Mouse (Mus musculus) midbrain, embryonic 15.5 days (tissue): ENCODE measurements at regions not wholly inside any gene's neighbourhood (a gene's known extent, or its start where the extent isn't known, plus 50 kb on each side); places are given as distances from the start of the nearest gene placed in this dataset.

ENCODE experiments used
- ATAC-seq: fragments of 200-750 bp; cut with Nextera tagmentation; replicated peaks from 2 replicates; pipeline ENCODE4 v1.8.0; 2017; ENCODE audit warnings: moderate TSS enrichment
- H3K27ac ChIP-seq: fragments of 300-500 bp; sonication (generic); 2 replicates; pipeline ENCODE4 v1.5.1; 2015; ENCODE audit warnings: mild to moderate bottlenecking, inconsistent platforms
- H3K27me3 ChIP-seq: fragments of 300-500 bp; sonication (generic); replicated peaks from 2 replicates; pipeline ENCODE4 v1.6.1; 2015; ENCODE audit warnings: inconsistent platforms
- H3K36me3 ChIP-seq: fragments of 300-500 bp; sonication (generic); replicated peaks from 2 replicates; pipeline ENCODE4 v1.6.1; 2015; ENCODE audit warnings: inconsistent platforms
- H3K4me1 ChIP-seq: fragments of 300-500 bp; sonication (generic); 2 replicates; pipeline ENCODE4 v1.6.1; 2015; ENCODE audit warnings: inconsistent platforms
- H3K4me2 ChIP-seq: fragments of 300-500 bp; sonication (generic); 2 replicates; pipeline ENCODE4 v1.6.1; 2015; ENCODE audit warnings: inconsistent platforms, mild to moderate bottlenecking, moderate library complexity
- H3K4me3 ChIP-seq: fragments of 300-500 bp; sonication (generic); 2 replicates; pipeline ENCODE4 v1.5.1; 2015; ENCODE audit warnings: mild to moderate bottlenecking, inconsistent platforms
- H3K9ac ChIP-seq: fragments of 300-500 bp; sonication (generic); 2 replicates; pipeline ENCODE4 v1.6.1; 2015; ENCODE audit warnings: mild to moderate bottlenecking, inconsistent platforms
- H3K9me3 ChIP-seq: fragments of 300-500 bp; sonication (generic); 2 replicates; pipeline ENCODE4 v1.6.1; 2016; ENCODE audit warnings: inconsistent platforms
- WGBS: fragments of 180-500 bp; shearing (Covaris S2); methylation state at CpG from one replicate; pipeline ENCODE4 v1.1.7; 2015; ENCODE audit warnings: mixed read lengths; 5-methylcytosine and 5-hydroxymethylcytosine counted together

DNA sequence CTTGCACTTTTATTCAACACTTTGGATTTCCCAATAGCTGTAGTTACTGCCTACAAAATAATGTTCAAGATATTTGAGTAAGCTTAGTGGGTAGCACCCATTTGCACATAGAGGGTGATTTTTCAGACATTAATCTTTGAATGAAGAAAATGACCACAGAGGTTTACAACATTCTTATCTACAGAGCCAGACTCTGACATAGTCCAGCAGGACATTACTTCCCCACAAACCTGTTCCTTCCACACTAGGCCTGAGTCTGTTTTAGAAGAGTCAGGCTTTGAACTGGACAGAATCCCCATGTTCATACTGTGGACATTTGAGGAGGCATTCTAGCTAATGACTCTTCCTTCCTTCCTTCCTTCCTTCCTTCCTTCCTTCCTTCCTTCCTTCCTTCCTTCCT, 233.6 kb upstream of the P2ry1 start:
- ATAC-seq = no peak
- no peak overlapping the region for H3K9ac ChIP-seq
- H3K27ac ChIP-seq = no peak overlapping the region
- H3K4me3 ChIP-seq = no peak overlapping the region
- no peaks in the 10 kb centered on the region for H3K27me3 ChIP-seq
- no peaks in the 10 kb centered on the region for H3K36me3 ChIP-seq
- H3K4me1 ChIP-seq = no peaks in the 10 kb centered on the region
- H3K9me3 ChIP-seq = no peaks in the 10 kb centered on the region
- H3K4me2 ChIP-seq = no peak overlapping the region

DNA sequence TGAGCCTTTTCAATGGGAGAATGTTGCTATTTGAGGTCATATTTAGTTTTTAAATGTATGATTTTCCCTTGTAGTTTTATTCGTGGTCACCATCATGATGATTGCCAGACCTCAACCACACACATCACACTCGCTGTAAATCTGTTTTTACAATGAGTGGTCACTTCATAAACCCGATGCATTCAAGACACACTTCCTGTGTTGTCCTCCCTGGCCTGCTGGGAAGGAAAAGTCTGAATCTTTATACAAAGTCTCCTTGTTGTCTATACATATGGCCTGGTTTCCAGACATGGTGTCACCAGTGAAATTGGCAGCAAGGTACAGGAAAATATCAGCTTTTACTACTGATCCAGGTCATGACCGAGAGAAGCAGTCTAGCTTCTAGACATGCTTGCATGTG, 230.7 kb upstream of the P2ry1 start:
- no peak overlapping the region for H3K4me2 ChIP-seq
- H3K4me1 ChIP-seq = no peaks in the 10 kb centered on the region
- 81% methylated on average over 4 of the region's 4 CpGs for WGBS
- H3K27ac ChIP-seq = no peak overlapping the region
- no peak overlapping the region for H3K4me3 ChIP-seq
- no peaks in the 10 kb centered on the region for H3K9me3 ChIP-seq
- no peaks in the 10 kb centered on the region for H3K27me3 ChIP-seq
- H3K36me3 ChIP-seq = no peaks in the 10 kb centered on the region
- H3K9ac ChIP-seq = no peak overlapping the region
- ATAC-seq = no peak

DNA sequence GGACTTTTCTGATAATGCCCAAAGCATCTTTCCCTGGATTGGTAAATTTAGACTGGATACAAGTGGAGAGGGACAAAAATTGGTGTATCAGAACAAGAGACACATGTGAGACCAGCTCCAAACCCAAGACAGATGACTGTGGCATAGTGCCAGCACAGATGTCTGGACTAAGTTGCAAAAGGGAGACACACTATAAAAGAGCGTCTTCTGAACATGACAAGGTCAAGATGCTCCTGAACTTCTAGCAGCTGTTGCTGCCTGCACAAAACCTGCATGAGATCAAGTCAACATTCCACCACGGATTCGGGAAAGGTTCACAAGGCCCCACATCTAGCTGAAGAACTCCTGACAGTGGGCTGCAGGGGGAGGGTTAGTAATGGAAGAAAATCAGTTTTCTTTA, 229.2 kb upstream of the P2ry1 start:
- no peak overlapping the region for H3K9ac ChIP-seq
- 81% methylated on average over 3 of the region's 3 CpGs for WGBS
- no peak for ATAC-seq

DNA sequence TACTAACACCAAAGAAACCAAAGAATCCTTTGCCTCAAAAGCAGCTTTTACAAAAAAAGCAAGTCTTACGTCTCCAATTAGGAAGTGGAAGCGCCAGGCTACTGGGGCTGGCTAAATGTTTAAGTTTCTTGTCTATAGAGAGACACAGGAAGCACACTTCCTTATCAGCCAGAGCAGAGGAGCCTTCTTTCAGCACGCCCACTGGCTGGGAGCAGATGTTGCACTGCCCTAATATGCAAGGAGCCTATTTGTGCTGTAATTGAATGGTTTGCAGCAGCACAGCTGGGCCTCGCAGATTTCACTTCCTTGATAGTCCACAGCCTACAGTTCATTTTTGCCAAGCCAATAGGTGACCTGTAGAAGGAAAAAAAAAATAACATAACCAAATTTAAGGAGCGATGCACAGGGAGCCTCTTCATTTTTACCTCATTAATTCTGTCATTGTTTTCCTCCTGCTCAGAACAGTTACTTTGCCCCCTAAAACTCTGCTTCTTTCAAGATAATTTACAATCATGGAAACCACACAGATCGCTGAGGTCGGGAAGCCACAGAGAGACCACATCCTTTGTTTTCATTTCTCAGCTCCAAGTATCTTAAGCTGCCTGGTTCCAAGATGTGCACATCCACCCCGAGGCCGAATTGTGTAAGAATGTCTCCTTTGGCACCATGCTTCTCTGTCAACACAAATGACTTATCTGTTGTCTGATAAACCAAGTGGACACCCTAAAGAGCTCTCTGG, 217.3 kb upstream of the P2ry1 start:
- 63% methylated on average over 9 of the region's 9 CpGs for WGBS
- Histone ChIP-seq H3K4me1 (0 out of 2 replicates have a peak, but pooled peaks cover 3% of the 10 kb centered on the region), H3K27me3 (no peaks in the 10 kb centered on the region), H3K36me3 (no peaks in the 10 kb centered on the region), H3K4me3 (no peak overlapping the region), H3K9ac (no peak overlapping the region), H3K27ac (no peak overlapping the region), H3K4me2 (no peak overlapping the region), H3K9me3 (no peaks in the 10 kb centered on the region)
- ATAC-seq = peak; percentile 62

More for the DNA sequence above, 229.2 kb upstream of the P2ry1 start:
- Histone ChIP-seq H3K4me3 (no peak overlapping the region), H3K27me3 (no peaks in the 10 kb centered on the region), H3K27ac (no peak overlapping the region), H3K4me1 (no peaks in the 10 kb centered on the region), H3K4me2 (no peak overlapping the region), H3K9me3 (no peaks in the 10 kb centered on the region), H3K36me3 (no peaks in the 10 kb centered on the region)

DNA sequence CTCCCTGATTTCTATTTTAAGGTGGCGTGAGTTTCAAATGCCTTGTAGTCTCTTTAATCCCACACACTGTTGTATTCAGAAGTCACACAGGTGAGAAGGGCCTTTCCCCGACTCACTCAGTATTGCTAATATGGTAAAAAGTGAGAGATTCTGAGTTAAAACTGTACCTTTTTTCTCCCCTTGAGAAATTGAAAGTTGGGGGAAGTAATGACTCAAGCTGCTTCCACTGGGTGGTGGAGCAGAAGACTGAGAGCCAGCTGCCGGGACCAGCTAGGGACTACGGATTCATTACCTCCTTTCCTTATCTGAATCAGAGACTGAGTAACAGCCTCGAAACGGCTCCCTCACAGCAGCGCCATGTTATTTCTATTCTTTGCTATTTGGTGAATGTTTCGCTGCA, 214.6 kb upstream of the P2ry1 start:
- H3K9ac ChIP-seq = no peak overlapping the region
- no peak overlapping the region for H3K27ac ChIP-seq
- no peak for ATAC-seq
- no peaks in the 10 kb centered on the region for H3K36me3 ChIP-seq
- no peaks in the 10 kb centered on the region for H3K27me3 ChIP-seq
- H3K9me3 ChIP-seq = no peaks in the 10 kb centered on the region
- no peak overlapping the region for H3K4me3 ChIP-seq
- 78% methylated on average over 8 of the region's 8 CpGs for WGBS
- H3K4me2 ChIP-seq = no peak overlapping the region
- 0 out of 2 replicates have a peak, but pooled peaks cover 3% of the 10 kb centered on the region for H3K4me1 ChIP-seq

DNA sequence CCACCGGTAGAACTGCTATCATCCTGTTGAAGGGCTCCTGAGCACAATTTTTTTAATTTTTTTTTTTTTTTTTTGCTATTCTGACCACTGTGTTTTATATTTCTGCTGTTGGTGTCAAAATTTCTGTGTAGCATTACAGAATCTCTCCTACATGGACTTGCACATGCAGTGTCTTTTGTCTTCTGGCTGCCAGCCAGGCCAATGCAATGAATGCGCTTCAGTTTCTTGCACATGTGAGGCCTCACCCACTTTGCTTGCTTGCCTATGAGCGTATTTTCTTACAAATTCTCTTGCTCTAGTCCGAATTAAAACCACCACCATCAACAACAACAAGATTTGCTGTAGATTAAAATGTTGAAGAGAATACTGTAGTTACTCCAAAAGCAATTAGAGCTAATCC, 213.2 kb upstream of the P2ry1 start:
- H3K27me3 ChIP-seq = no peaks in the 10 kb centered on the region
- H3K36me3 ChIP-seq = no peaks in the 10 kb centered on the region
- H3K9ac ChIP-seq = no peak overlapping the region
- WGBS = 86% methylated on average over 4 of the region's 4 CpGs
- ATAC-seq = no peak
- 0 out of 2 replicates have a peak, but pooled peaks cover 3% of the 10 kb centered on the region for H3K4me1 ChIP-seq
- H3K9me3 ChIP-seq = no peaks in the 10 kb centered on the region
- H3K4me2 ChIP-seq = no peak overlapping the region
- H3K27ac ChIP-seq = no peak overlapping the region
- no peak overlapping the region for H3K4me3 ChIP-seq

DNA sequence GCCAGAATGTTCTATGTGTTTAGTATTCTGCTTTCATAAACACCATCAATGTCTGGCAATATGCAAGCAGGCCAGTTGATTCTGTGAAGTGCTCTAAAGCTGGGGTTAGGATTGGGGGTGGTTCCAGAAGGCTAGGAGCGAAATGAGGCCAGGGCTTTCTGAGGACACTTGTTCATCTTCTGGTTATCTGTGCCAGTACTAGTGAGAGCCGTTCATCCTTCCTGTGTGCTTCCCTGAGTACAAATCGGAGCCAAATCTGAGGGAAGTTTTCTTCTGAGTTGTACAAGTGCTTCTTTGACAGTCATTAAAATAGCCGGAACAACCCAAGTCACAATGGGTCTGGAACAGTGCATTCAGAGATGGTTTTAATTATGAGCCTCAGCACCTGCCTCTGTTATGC, 210.4 kb upstream of the P2ry1 start:
- WGBS = 71% methylated on average over 4 of the region's 4 CpGs
- Histone ChIP-seq H3K9me3 (no peaks in the 10 kb centered on the region), H3K4me1 (no peaks in the 10 kb centered on the region), H3K27me3 (no peaks in the 10 kb centered on the region), H3K27ac (no peak overlapping the region), H3K4me2 (no peak overlapping the region), H3K36me3 (no peaks in the 10 kb centered on the region), H3K9ac (no peak overlapping the region), H3K4me3 (no peak overlapping the region)
- no peak for ATAC-seq

DNA sequence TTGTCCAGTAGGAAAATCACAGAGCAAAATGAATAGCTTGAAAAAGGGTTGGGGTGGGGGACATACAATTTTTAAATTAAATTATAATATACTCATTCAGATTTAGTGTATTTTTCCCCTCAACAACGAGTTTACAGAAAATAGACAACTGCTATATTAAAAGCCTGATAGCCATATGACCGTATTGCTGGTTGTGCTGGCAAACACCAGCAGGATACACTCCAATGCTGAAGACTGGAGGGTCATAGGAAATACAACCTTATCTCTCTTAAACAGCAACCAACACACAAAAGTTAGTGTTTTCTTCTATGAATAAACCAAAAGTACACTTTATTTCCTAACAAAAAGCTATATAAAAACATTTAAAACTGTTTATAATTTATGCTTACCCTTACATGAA, 206.4 kb upstream of the P2ry1 start:
- no peak overlapping the region for H3K9ac ChIP-seq
- no peak overlapping the region for H3K4me3 ChIP-seq
- no peaks in the 10 kb centered on the region for H3K9me3 ChIP-seq
- H3K27me3 ChIP-seq = no peaks in the 10 kb centered on the region
- H3K4me1 ChIP-seq = no peaks in the 10 kb centered on the region
- 81% methylated on average over 2 of the region's 2 CpGs for WGBS
- H3K27ac ChIP-seq = no peak overlapping the region
- ATAC-seq = no peak
- no peak overlapping the region for H3K4me2 ChIP-seq
- no peaks in the 10 kb centered on the region for H3K36me3 ChIP-seq

DNA sequence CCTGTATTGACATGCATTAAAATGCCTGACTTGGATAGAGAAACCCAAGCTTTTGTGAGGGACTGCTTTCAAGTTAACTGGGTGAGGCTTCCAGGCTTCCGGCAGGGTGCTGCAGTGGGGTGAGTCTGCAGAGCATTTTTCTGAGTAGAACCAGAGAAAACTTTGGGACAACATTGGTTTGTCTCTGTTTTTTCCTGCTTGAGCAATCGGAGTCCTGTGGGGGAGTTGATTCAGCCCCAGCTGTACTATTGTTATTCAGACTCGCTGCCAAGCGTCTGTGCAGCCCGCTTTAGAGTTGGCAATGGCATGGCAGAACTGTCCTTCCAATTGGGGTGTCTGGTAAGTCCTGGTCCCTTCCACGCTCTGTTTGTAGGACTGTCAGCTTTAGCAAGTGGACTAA, 204.8 kb upstream of the P2ry1 start:
- WGBS = 70% methylated on average over 6 of the region's 6 CpGs
- H3K27ac ChIP-seq = no peak overlapping the region
- H3K4me3 ChIP-seq = no peak overlapping the region
- H3K4me2 ChIP-seq = no peak overlapping the region
- no peak overlapping the region for H3K9ac ChIP-seq
- no peak for ATAC-seq
- H3K27me3 ChIP-seq = no peaks in the 10 kb centered on the region
- no peaks in the 10 kb centered on the region for H3K36me3 ChIP-seq
- H3K9me3 ChIP-seq = no peaks in the 10 kb centered on the region
- H3K4me1 ChIP-seq = no peaks in the 10 kb centered on the region

DNA sequence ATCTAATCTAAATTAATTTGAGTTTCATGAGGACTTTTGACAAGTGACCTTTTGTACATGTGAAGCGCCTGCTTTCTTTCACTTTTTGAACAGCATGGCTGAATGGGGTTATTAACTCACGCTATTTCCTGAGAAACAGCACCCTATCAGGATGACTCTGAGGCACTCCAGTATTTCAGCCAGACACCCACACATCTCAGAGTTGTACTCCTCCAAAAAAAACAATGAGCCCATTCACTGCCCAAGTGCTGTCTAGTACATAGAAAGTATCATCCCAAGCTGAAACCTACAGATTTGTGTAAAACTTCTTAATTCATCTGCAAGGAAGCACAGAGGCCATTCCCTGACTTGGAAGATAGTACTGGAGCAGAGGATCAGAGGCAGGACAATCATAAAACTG, 204.1 kb upstream of the P2ry1 start:
- Histone ChIP-seq H3K4me3 (no peak overlapping the region), H3K36me3 (no peaks in the 10 kb centered on the region), H3K27me3 (no peaks in the 10 kb centered on the region), H3K9me3 (no peaks in the 10 kb centered on the region), H3K4me2 (no peak overlapping the region), H3K4me1 (no peaks in the 10 kb centered on the region), H3K27ac (no peak overlapping the region), H3K9ac (no peak overlapping the region)
- WGBS = 90% methylated on average over 2 of the region's 2 CpGs
- ATAC-seq = no peak

DNA sequence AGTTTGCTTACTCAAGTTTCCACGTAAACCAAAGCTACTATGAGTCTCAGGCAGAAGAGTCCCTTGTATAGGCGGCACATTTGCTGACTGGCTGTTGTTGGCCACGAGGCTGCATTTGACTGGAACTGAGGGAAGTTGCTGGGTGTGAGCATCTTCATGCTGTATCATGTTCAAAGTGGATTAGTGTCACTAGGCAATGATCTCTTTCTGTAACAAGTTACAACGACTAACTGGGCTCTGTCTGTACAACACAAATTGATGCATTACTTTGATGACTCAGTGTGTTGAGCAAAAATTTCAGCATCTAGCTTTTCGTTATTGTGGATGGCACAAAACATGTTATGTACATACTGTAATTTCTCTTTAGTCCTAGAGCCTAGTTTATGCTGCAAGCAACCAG, 203.7 kb upstream of the P2ry1 start:
- 85% methylated on average over 5 of the region's 5 CpGs for WGBS
- no peaks in the 10 kb centered on the region for H3K36me3 ChIP-seq
- no peak overlapping the region for H3K4me3 ChIP-seq
- no peak for ATAC-seq
- H3K27ac ChIP-seq = no peak overlapping the region
- H3K4me1 ChIP-seq = no peaks in the 10 kb centered on the region
- no peak overlapping the region for H3K9ac ChIP-seq
- H3K4me2 ChIP-seq = no peak overlapping the region
- no peaks in the 10 kb centered on the region for H3K27me3 ChIP-seq
- H3K9me3 ChIP-seq = no peaks in the 10 kb centered on the region

DNA sequence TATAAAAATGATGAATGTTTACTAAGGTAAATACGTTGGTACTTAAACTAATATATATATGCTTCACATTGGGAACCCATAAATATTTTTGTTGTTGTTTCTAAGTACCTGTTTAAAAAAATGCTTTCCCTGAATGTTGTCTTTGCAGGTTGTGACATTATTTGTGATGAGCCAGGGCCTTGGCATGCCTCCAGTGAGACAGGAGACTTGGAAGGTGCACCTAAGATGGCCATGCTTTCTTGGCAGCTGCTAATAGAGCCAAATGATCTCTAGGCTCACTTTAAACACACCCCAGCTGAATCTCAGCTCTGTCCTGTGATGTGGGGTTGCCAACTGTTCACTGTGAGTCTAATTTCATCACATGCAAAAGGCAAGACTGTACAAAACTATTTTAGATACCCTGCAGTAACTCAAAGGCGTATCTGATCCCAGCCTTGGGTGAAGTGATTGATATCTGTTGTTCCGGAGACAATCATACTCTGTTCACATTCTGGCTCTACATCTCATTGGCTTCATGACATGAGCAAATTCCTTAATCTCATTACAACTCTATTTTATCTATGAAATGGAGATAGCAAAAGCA, 197.8 kb upstream of the P2ry1 start:
- no peaks in the 10 kb centered on the region for H3K9me3 ChIP-seq
- no peaks in the 10 kb centered on the region for H3K36me3 ChIP-seq
- H3K4me1 ChIP-seq = no peaks in the 10 kb centered on the region
- no peak overlapping the region for H3K27ac ChIP-seq
- no peak overlapping the region for H3K9ac ChIP-seq
- no peak overlapping the region for H3K4me2 ChIP-seq
- WGBS = 88% methylated on average over 3 of the region's 3 CpGs
- H3K4me3 ChIP-seq = no peak overlapping the region
- no peaks in the 10 kb centered on the region for H3K27me3 ChIP-seq
- no peak for ATAC-seq

DNA sequence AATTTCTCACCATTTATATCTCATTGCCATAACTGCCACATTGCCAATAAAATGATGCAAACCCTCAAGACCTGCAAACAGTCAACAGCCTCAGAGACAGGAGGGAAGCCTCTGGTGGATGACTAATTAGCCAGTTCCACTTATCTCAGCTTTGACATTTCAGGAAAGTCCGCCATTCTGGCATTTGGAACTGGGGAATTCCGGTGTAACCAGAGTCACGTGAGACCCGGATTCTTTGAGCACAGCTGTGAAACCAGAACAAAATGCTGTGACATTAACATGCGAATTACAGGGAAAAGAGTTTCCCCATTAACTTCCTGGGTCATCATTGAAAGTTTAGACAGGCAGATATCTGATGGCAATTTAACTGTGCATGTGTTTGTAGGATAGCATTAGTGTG, 190.7 kb upstream of the P2ry1 start:
- no peak for ATAC-seq
- H3K36me3 ChIP-seq = no peaks in the 10 kb centered on the region
- H3K9me3 ChIP-seq = no peaks in the 10 kb centered on the region
- H3K9ac ChIP-seq = no peak overlapping the region
- H3K4me3 ChIP-seq = no peak overlapping the region
- no peaks in the 10 kb centered on the region for H3K27me3 ChIP-seq
- no peaks in the 10 kb centered on the region for H3K4me1 ChIP-seq
- 71% methylated on average over 5 of the region's 5 CpGs for WGBS
- no peak overlapping the region for H3K27ac ChIP-seq
- H3K4me2 ChIP-seq = no peak overlapping the region
